Mouse (Mus musculus): ENCODE measurements at regions not wholly inside any gene's neighbourhood (a gene's known extent, or its start where the extent isn't known, plus 50 kb on each side); places are given as distances from the start of the nearest gene placed in this dataset.

DNA sequence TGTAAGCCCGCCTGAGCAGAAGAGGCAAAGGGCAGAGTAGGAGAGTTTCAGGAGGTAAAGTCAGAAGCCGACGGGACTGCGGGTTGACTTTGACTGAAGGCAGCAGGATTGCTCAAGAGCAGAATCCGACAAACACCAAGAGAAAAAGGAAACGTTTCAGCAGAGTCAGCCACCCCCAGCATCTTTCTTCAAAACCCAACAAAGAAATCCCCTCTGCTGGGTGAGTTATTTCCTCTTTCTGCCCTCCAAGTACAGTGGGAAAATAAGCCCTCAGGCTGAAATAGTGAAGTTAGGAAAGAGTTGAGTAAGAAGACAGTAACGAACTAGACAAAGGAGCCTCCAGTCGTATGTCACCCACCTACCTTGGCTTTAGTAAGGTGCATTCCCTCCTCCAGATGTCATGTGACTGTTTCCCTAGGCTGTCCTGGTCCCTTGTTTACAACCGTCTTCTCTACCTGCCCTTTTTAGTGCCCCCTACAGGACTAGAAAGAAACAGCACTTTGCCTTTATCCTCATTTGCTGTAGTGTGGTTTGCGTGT lies 196.9 kb downstream of the Dusp6 start:
- in situ Hi-C loops (cut with MseI, MboI): no loop called here

DNA sequence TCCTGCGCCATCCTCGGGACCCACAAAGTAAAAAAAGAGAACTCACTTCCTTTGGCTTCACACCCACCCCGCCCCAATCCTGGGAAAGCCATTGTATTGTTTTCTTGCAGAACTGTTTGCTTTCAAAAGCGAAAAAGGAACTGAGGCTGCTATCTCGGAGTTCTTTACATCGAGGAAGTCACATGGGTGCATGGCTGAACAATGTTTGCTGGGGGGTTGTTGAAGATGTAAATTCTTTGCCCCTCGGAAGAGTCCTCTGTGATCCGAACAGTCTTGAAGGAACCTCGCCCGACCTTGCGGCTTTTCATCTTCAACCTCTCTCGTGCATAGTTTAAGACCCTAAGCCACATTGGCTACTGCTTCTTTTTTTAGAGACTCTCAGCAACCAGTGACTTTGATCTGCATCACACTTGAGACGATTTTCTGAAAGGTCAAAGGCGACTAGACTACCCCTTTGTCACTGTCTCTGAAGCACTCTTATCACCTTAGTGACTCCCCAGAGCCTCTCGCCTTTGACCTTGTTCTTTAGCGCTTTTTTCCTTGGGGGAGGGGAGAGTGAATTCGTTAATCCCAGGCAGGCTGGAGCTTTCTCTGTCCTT lies 197.9 kb downstream of the Dusp6 start:
- in situ Hi-C loops (cut with MseI, MboI): no loop called here

DNA sequence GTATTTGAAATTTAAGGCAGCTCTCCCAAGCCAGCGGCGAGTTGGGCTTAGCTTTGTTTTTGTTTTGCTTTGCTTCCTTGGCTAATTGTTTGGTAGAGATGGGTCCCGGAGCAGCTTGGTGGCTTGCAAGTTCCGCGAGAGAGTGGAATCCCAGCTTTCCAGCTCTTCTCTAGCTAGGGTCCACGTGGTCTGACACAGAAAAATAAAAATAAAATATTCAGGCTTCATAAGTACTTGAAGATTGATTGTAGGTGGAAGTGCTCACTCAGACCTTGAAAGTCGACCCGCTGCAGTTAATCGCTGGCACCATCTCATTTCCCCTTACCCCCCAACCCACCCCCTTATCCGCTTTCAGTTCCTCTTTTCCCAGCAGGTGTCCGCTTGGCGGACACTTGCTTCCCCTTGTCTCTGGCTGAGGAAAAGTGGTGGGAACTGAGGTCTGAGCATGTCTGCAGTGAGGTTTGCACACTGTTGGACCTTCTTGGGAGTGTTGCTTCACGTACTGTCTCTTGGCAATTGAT lies 198.5 kb downstream of the Dusp6 start:
- in situ Hi-C loops (cut with MseI, MboI): no loop called here

DNA sequence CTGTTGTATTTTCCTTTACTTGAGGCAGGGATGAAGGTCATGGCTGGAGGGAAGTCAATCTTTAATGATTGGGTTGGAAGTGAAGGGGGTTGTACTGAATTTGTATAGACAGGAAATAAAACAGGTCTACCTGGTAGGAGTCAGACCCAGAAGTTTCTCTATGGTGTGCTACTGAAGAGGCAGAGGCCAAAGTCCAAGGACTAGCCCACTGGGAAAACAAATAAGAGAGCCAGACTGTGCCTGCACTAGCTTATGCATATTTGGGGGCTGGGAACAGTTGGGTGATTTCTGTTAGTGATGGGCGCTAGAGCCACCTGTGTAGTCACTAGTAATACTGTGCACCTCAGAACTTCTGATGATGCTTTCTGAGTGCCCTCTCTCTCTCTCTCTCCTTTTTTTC lies 203.7 kb downstream of the Dusp6 start:
- in situ Hi-C loops (cut with MseI, MboI): no loop called here

DNA sequence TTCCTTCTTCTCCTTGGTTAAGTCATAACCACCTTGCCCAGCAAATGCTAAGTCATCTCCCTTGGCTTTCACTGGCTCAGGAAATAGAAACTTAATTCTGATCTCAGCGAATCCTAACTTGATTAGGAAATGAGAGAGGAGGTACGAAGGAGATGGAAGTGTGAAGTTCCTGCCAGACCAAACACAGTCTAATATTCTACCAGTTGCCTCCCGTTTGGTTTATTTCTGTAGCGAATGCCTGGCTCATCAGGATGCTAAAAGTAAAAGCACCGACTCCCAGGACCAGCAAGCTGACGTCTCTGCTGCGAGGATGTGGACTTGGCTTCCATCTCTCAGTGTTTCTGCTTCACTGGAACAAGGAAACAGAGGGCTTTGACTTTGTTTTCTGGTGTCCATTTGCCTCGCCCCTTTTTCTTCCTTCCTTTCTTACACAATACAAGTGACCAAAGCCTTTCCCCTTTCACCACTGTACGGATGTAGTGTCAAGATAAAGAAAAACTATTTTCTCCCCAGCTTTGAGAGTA lies 204.3 kb downstream of the Dusp6 start:
- in situ Hi-C loops (cut with MseI, MboI): no loop called here

DNA sequence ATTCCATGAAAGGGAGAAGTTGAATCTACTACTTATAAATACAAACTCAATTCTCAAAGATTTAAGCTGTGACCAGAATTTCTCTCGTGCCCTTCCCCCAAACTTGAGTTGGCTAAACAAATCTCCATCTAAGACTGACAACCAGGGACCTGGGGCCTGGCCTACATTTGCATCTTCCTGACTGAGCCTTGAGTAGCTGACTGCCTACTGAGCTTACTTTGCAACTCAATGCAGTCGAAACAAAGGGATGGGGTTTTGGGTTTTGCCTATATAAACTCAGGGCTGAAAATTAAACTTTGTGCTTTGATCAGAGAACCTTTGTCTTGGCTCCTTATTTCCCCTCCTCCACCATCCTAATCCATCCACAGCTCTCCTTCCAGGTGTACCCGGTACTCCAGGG lies 205.9 kb downstream of the Dusp6 start:
- in situ Hi-C loops (cut with MseI, MboI): no loop called here

DNA sequence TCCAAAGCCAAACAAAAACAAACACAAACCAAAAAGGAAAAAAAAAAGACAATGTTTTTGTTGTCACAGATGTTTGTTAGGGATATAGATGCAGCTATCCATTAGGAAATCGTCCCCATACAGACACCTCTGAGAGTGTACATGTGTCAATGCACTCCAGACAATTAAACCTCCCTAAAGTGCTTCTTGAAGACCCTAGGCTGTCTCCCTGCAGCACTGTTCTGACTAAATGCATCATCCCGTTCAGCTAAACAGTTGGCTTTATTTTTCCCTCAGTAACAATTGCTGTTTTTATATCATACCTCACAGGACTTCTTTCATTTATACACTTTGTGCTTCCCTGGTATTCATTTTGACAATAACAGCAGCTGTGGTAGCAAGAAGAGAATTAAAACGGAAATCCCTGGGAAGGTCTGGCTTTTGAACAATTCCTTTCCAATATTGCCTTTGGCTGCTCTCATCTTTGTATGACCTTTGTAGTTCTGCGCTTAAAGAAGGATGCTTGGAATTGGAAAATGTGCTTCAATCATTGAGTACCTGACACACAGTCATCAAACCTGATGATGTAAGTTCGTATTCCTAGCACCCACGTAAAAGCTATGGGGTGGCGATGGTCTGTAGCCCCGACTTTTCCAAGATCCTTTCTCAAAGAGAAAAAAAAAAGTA lies 208.9 kb downstream of the Dusp6 start:
- in situ Hi-C loops (cut with MseI, MboI): no loop called here

DNA sequence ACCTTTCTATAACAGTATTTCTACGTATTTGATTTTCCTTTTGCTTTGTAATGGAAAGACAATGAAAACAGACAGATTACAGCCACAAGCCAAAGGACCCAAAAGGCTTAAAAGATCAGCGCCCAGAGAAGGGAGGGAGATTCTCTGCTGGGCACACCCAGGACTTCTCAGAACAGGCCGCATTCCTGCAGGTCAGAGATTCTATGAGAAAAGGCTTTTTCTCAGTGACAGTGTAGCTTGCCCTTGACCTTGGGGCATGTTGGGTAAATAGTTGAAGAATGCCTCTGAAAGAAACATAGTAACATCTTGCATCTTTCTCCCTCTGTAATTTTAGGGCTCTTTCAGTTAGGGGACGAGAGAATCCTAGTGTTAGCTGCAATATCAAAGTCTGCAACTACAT lies 209.8 kb downstream of the Dusp6 start:
- in situ Hi-C loops (cut with MseI, MboI): no loop called here

DNA sequence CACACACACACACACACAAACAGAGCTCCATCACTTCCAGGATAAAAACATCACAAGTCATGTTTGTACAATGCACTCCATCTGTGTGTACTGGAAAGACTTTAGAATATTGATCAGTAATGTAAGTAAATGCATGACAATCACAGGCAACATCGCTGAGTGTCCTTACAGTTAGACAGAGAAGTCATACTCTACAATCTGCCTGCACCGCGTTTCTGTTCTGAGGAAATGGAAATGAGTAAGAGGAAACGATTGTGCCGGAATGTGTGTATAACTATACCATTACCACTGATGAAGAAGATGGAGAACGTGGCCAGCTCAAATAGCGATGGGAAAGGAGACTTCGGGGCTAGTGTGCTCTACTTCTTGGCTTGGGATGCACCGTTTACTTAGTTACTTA lies 210.7 kb downstream of the Dusp6 start:
- in situ Hi-C loops (cut with MseI, MboI): no loop called here

DNA sequence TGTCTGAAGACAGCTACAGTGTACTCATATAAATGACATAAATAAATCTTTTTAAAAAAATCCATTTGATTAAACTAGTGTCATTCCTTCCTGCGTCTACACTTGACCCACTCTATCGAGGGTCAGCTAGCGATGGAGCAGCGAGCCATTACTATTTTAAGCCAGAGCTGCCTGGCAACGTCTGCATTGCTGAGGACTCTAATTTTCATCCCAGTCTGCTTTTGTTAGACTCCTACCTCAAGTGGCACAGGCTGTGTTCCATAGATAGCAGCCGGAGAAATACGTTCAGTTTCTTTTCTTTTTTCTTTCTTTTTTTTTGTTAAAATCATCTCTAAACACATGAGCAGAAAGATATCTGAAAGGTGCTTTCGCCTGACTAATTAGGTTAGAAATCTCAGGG lies 211.5 kb downstream of the Dusp6 start:
- in situ Hi-C loops (cut with MseI, MboI): no loop called here

DNA sequence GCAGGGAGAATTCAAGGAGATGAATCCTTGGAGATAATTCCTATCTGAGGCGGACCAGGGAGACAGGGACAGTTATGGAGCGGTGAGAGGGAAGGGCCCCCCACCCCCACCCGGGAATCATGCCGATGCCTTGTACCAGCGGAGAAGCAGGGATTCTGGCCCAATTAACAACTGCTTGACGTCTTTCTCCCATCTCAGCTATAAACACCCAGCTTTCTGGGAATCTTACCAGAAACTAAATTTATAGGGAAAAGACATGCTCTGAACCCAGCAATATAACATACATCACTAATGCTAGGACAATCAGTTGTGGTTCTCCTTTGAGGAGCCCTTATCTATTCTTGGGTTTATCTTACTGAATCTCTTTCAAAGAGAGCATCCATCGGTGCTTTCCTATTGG lies 213.2 kb downstream of the Dusp6 start:
- in situ Hi-C loops (cut with MseI, MboI): no loop called here

DNA sequence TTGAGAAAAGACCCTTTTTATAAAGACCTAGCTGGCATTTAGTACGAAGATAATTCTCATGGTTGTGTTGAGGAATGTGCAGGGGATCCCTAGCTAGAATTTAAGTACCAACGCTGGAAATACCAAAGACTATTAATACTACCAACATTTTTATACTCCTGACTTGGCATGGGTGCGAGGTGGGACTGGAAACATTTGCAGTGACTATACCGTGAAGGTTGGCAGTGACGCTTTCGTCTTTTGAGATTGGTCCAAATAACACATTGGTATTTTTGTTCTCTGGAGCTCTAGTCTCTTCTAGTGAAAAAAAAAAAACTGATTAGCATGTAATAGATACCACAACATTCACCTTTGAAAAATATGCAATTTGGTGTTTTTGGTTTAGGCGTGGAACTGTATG lies 213.7 kb downstream of the Dusp6 start:
- in situ Hi-C loops (cut with MseI, MboI): no loop called here

DNA sequence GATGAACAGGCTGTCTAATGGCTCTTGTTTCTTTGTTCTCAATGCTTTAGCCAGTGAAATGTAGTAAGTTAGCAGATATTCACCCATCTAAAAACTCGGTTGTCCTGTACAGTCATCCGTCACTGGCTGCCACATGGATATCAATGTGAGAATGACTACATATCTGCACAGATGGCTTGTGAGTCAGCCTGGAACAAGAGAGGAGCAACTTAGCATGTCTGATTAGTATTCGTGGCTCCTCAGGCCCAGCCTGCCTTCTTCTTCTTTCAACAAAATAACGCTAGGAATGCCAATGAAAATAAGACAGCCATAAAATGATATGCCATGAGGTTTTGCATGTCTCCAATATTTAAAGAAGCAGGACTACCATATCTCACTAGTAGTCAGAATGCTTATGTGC lies 217.5 kb downstream of the Dusp6 start:
- in situ Hi-C loops (cut with MseI, MboI): no loop called here

DNA sequence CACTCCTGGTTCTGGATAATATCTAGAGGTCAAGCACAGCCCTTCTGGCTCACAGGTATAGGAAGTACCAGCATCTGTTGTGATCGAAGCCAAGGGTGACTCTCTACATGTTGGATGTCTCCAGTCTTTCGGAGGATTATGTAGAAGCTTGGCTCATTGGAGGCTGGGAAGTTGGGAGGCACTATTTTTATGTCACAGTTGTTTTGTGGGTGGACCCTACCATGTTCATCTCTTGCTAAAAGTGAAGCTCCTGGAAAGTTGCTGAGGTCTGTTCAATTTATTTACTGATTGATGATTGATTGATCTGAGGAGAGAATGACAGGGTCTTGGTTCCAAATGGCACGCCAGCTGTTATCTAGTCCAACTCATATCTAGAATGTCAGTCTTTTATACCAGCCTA lies 219.0 kb downstream of the Dusp6 start:
- in situ Hi-C loops (cut with MseI, MboI): no loop called here

DNA sequence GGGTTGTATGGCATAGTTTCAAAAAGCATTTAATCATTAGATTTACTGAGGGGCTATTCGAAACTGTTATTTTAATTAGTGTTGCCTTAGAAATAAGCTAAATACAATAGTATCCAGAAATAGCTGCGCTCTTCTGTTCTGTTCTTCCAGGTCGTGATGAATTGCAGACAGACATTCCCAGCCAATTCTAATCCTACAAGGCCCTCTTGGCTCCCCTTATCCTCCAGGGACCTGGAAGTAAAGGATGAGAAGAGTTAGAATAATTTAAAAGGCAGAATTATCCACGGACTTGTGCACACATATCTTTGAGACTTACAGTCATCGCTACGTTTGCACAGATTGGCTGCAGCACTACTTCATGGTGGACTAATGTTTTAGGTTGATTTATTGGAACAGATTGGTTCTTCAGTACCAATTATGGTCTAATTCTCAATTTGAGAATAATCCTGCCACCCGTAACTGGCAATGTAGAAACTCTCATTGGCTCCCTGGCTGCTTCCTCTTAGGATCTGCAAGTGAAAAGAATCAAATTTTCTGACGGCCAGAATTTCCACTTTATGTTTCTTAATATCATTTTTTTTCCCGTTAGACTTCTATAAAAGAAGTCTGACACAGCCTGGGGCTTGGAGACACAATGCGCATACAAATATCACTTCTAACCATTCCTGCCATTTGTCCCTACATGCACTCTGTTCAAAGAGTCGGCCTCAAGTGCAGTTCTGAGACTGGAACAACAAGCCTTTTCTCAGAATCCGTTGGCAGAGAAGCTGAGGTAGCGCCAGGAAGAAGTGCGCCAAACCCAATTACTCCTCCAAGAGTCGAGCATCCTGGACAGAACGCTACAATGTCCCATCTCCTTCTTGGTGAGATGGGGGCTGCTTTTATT lies 225.4 kb downstream of the Dusp6 start:
- in situ Hi-C loops (cut with MseI, MboI): no loop called here

DNA sequence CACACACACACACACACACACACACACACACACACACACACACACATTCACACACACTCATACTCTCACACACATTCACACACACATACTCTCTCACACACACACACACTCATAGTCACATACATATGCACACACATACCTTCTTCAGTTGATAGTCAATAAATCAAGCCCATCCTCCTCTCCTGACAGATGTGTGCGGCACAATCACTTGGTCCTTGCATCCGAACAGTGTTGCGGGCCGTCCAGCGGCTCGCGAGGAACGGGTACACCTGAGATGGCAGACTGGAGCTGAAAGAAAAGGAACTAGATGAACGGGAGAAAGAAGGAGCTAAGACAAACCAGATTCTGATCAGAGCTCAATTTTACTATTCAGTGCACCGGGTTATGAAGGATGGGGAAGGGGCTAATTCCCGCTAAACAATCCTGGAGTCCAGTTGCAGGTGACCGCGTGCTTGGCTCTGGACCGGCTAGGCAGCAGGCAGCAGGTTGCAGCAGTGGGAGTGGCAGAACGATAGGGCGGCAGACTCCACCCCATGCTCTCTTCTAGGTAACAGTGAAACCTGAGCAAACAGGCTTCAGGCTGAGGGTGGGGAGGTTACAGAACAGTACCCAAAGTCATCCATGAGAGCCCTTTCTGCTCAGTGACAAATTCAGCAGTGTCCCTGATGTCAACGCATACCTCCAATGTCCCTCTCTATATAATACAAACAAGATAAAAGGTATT lies 247.8 kb downstream of the Csl start:
- in situ Hi-C loops (cut with MseI, MboI): no loop called here

DNA sequence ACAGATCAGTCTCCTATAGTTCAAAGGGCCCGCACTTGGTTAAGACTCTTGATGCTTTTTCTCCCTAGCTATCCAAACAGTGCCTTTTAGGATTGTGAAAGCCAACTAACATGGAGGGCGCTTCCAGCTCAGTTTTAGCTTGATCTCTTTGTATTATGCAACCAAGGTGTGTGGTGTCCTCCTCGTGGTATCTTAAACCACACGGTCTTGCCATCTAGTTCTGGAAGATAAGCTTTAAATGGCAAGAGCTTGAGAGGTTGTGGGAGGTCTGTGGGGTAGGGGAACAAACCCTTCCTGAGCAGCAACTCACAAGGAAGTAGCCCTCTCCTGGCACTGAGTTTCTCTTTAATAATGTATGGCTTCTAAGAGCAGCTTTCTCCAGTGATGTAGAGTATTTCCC lies 241.5 kb downstream of the Csl start:
- in situ Hi-C loops (cut with MseI, MboI): no loop called here

DNA sequence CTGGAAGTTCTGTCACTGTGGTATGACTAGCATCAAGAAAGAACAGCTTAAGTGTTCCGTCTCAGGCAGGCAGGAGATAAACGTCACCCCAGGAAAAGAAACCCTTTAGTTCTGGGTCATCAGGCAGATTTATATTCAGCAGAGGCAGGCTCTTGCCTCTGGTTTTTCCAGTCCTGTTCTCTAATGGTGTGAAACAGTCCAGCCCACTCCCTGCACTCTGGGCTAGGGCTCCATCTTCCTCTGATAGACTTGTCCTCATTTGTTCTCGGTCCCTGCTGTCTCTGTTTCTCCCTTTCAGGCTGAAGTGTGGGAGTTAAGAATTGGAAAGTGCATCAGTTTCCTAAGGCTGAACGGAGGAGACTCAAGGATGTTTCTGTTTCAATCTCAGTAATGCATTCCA lies 240.0 kb downstream of the Csl start:
- in situ Hi-C loops (cut with MseI, MboI): no loop called here

DNA sequence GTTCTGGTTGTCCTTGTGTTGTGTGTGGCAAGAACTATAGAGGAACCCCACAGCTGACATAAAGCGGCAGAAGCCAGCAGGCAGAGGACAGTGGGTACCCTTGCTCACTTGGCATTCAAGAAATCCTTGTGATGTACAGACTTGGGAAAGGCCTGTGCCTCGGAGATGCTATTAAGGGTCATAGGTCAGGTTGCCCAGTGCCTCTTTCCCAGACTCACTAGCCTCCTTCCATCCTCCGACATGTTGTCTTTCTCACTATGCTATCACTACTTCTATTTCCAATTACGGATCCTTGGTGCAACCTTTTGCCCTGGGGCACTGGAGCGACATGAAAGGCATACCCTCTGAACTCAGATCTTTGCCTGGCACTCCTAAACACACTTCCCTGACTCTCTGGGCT lies 235.6 kb downstream of the Csl start:
- in situ Hi-C loops (cut with MseI, MboI): no loop called here

DNA sequence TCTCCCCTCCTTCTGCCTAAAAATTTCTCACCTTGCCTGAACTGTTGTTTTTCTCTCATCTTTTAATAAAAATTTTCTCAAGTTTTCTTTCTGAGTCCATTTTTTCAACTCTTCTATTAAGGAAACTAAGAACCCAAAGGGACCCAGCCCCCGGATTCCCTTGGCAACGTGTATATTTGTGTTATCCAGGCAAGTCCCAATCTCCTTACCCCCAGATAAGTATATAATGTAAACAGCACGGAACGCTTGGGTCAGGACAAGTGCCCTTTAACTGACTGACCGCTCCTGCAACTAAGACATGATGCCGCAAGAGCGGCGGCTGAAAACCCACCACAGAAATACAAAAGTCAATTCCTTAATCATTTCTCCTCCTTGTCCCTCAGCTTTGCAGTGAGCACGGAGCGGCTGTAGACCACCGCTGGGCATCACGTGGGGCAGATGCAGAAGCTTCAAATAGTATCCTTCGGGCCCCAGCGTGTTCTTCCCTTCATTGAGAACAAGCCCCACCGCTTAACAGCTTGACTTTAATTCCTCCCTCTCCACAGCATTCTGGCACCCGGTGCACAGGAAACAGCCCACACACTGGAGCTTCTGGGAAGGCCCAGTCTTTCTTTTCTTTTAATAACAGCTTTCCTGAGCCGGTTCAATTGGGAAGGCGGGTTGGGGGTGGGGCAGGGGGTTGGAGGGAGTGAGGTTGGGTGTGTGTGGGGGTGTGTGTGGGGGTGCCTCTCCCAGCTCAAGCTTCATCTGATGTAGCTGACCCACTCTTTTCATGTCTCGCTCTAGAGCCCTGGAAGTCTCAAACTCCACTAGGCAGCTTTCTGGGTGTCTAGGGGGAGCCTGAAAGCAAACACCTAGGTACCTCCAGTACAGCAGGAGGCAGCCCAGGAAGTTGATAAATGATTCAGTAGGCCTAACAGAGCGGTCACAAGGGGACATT lies 234.9 kb downstream of the Csl start:
- in situ Hi-C loops (cut with MseI, MboI): no loop called here
